Mouse (Mus musculus): ENCODE results near the gene Amer3. TPM values are rescaled to one million over a fixed set of nuclear protein-coding genes. Genes with fewer than 3 reads are reported as not detected.

Amer3 gene
- total and polyA plus RNA-seq, 2 experiments from 2014 or later, result 0.08 TPM; not detected in 1

DNA sequence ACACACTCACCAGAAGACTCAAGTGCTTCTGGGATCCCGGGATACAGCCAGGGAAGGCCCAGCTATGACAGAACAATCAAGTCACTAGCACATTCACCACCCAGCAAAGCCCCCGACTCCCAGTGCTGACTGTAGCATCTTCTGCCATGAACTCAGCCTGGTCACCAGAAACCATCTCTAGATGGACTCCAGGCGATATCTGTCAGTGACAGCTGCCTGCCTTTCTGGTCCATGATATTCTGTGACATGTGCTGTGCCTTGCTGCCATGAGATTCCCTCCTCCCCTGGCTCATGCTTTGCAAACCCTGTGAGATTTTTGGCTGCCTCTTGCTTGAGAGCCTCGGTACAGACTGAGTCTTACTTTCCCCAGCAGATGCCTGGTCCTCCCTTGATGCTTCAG is 5.3 kb downstream of the Amer3 start:
- ATAC-seq (ENCODE audit: insufficient read depth, low read depth), result no peak
- H3K36me3 ChIP-seq (replicated peaks; ENCODE audit: control insufficient read depth, insufficient read depth, low read length), result no peaks in the 10 kb centered on the region
- H3K27ac ChIP-seq (ENCODE audit: low read depth), result no peak overlapping the region
- H3K4me3 ChIP-seq (ENCODE audit: low read depth, low read length), result no peak overlapping the region
- TF ChIP-seq CTCF (IDR thresholded peaks at IDR 0.05; ENCODE audit: low read depth), result no peak
- TF ChIP-seq EP300 (IDR thresholded peaks at IDR 0.05; ENCODE audit: low read depth), result no peak
- H3K4me1 ChIP-seq (ENCODE audit: control insufficient read depth, insufficient read depth), result no peaks in the 10 kb centered on the region
- DNase-seq (ENCODE audit: low spot score), result no peak
- WGBS, result 71% methylated on average over 4 of the region's 4 CpGs
- H3K9me3 ChIP-seq (replicated peaks; ENCODE audit: control insufficient read depth, low read length), result no peaks in the 10 kb centered on the region
- H3K27me3 ChIP-seq (ENCODE audit: control insufficient read depth, insufficient read depth, low read length), result peaks cover 12% of the 10 kb centered on the region
- no peak overlapping the region for H3K4me2 ChIP-seq (ENCODE audit: low read depth, low read length)
- no peak overlapping the region for H3K9ac ChIP-seq (replicated peaks; ENCODE audit: low read depth, low read length)

DNA sequence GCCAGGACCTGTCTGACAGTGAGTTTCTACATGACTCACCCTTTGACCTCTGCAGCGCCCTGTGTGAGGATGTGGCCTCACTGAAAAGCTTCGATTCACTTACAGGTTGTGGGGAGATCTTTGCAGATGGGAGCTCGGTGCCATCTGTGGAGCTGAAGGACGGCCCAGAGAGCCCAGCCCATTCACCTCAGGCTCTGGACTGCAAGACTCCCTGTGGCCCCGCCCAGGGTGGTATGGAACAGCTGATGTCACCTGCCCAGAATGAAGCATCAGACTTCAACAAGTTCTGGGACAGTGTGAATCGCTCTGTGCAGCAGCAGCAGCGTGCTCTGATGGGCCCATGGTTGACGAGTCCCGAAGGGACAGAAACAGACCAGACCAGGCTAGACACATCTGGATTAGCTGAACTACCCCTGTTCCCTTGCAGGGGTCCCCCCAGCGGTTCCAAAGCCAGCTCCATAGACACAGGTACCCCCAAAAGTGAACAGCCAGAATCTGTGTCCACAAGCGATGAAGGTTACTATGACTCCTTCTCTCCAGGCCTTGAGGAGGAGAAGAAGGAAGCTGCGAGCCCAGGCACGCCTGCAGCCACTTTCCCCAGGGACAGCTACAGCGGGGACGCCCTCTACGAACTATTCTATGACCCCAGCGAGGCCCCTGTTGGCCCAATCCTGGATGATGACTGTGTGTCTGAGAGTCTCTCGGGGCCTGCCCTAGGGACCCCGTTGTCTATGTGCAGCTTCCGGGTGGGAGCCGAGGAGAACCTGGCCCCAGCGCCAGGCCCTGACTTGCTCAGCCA is 8.0 kb downstream of the Amer3 start:
- no peak overlapping the region for H3K4me3 ChIP-seq (ENCODE audit: low read depth, low read length)
- DNase-seq (ENCODE audit: low spot score), result no peak
- no peaks in the 10 kb centered on the region for H3K36me3 ChIP-seq (replicated peaks; ENCODE audit: control insufficient read depth, insufficient read depth, low read length)
- no peak overlapping the region for H3K27ac ChIP-seq (ENCODE audit: low read depth)
- no peak overlapping the region for H3K4me2 ChIP-seq (ENCODE audit: low read depth, low read length)
- 74% methylated on average over 22 of the region's 22 CpGs for WGBS
- H3K9ac ChIP-seq (replicated peaks; ENCODE audit: low read depth, low read length), result no peak overlapping the region
- H3K9me3 ChIP-seq (replicated peaks; ENCODE audit: control insufficient read depth, low read length), result no peaks in the 10 kb centered on the region
- TF ChIP-seq CTCF (IDR thresholded peaks at IDR 0.05; ENCODE audit: low read depth) (no peak), EP300 (IDR thresholded peaks at IDR 0.05; ENCODE audit: low read depth) (no peak)
- no peak for ATAC-seq (ENCODE audit: insufficient read depth, low read depth)
- no peaks in the 10 kb centered on the region for H3K27me3 ChIP-seq (ENCODE audit: control insufficient read depth, insufficient read depth, low read length)
- H3K4me1 ChIP-seq (ENCODE audit: control insufficient read depth, insufficient read depth), result no peaks in the 10 kb centered on the region

DNA sequence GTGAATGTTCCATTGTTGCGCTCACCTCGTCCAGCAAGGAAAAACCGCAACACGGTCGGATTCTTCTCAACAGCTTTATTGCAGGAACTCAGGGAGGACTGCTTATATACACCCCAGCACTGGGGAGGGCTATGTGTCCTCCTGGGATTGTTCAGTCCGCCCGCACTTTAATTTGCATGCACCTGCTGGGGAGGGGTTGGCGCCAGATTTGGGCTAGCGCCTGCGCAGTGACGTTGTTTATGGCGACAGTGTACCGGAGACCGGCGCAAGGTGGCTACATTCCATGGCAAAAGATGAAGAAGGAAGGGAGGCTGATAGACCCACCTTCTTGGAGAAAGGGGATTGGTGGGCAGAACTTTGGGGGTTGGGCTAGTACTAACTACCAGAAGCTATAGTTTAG is 20.5 kb downstream of the Amer3 start:
- DNase-seq (ENCODE audit: low spot score) (no peak), ATAC-seq (ENCODE audit: insufficient read depth, low read depth) (no peak)
- no peak overlapping the region for H3K9ac ChIP-seq (replicated peaks; ENCODE audit: low read depth, low read length)
- H3K27ac ChIP-seq (ENCODE audit: low read depth), result no peak overlapping the region
- TF ChIP-seq EP300 (IDR thresholded peaks at IDR 0.05; ENCODE audit: low read depth) (no peak), CTCF (IDR thresholded peaks at IDR 0.05; ENCODE audit: low read depth) (no peak)
- no peaks in the 10 kb centered on the region for H3K4me1 ChIP-seq (ENCODE audit: control insufficient read depth, insufficient read depth)
- no peak overlapping the region for H3K4me2 ChIP-seq (ENCODE audit: low read depth, low read length)
- H3K36me3 ChIP-seq (replicated peaks; ENCODE audit: control insufficient read depth, insufficient read depth, low read length), result no peaks in the 10 kb centered on the region
- WGBS, result 75% methylated on average over 15 of the region's 15 CpGs
- H3K4me3 ChIP-seq (ENCODE audit: low read depth, low read length), result no peak overlapping the region
- no peaks in the 10 kb centered on the region for H3K9me3 ChIP-seq (replicated peaks; ENCODE audit: control insufficient read depth, low read length)
- no peaks in the 10 kb centered on the region for H3K27me3 ChIP-seq (ENCODE audit: control insufficient read depth, insufficient read depth, low read length)

GRCm38 (mm10) chr1:34601323-34602047 is 22.0 kb downstream of the Amer3 start:
- TF ChIP-seq CTCF (IDR thresholded peaks at IDR 0.05; ENCODE audit: low read depth), result no peak
- 64% methylated on average over 3 of the region's 3 CpGs for WGBS

DNA sequence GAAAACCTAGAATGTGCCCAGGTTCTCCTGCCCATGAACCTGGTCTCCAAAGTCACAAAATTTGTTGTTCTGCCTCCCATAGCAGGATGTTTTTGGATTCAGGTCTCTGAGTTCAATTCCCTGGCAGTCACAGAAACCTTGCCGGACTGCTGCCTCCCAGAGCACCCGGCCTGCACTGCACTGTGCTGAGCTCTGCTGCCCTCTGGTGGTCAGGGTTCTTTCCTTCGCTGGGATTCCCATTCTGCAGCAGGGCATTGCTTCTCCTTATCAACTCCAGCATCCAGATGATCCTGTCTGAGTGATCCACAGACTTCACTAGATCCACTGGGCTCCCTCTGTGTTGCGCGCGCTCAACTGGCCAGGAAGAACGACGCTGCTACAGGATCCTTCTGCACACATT is 22.9 kb downstream of the Amer3 start:
- WGBS, result 8% methylated on average over 8 of the region's 8 CpGs

More at GRCm38 (mm10) chr1:34601323-34602047, 22.0 kb downstream of the Amer3 start:
- no peak overlapping the region for H3K4me2 ChIP-seq (ENCODE audit: low read depth, low read length)
- no peaks in the 10 kb centered on the region for H3K4me1 ChIP-seq (ENCODE audit: control insufficient read depth, insufficient read depth)
- H3K27ac ChIP-seq (ENCODE audit: low read depth), result no peak overlapping the region
- no peaks in the 10 kb centered on the region for H3K9me3 ChIP-seq (replicated peaks; ENCODE audit: control insufficient read depth, low read length)
- H3K9ac ChIP-seq (replicated peaks; ENCODE audit: low read depth, low read length), result no peak overlapping the region
- DNase-seq (ENCODE audit: low spot score) (no peak), ATAC-seq (ENCODE audit: insufficient read depth, low read depth) (no peak)
- no peaks in the 10 kb centered on the region for H3K36me3 ChIP-seq (replicated peaks; ENCODE audit: control insufficient read depth, insufficient read depth, low read length)
- H3K27me3 ChIP-seq (ENCODE audit: control insufficient read depth, insufficient read depth, low read length), result no peaks in the 10 kb centered on the region
- H3K4me3 ChIP-seq (ENCODE audit: low read depth, low read length), result no peak overlapping the region

More for the DNA sequence above, 22.9 kb downstream of the Amer3 start:
- H3K4me1 ChIP-seq (ENCODE audit: control insufficient read depth, insufficient read depth), result no peaks in the 10 kb centered on the region
- H3K4me2 ChIP-seq (ENCODE audit: low read depth, low read length), result no peak overlapping the region
- H3K27me3 ChIP-seq (ENCODE audit: control insufficient read depth, insufficient read depth, low read length), result no peaks in the 10 kb centered on the region
- peak; percentile 73 for DNase-seq (ENCODE audit: low spot score)
- peak; percentile 58; the same call in 1 of the 2 replicates for ATAC-seq (ENCODE audit: insufficient read depth, low read depth)
- no peak overlapping the region for H3K9ac ChIP-seq (replicated peaks; ENCODE audit: low read depth, low read length)
- TF ChIP-seq CTCF (IDR thresholded peaks at IDR 0.05; ENCODE audit: low read depth) (peak; percentile 97), EP300 (IDR thresholded peaks at IDR 0.05; ENCODE audit: low read depth) (no peak)
- no peaks in the 10 kb centered on the region for H3K9me3 ChIP-seq (replicated peaks; ENCODE audit: control insufficient read depth, low read length)
- H3K4me3 ChIP-seq (ENCODE audit: low read depth, low read length), result no peak overlapping the region
- H3K36me3 ChIP-seq (replicated peaks; ENCODE audit: control insufficient read depth, insufficient read depth, low read length), result no peaks in the 10 kb centered on the region
- H3K27ac ChIP-seq (ENCODE audit: low read depth), result no peak overlapping the region

All from heart, postnatal 0 days (tissue).